Mouse (Mus musculus) kidney, postnatal 0 days (tissue): Measurements from ENCODE around the gene Copg2. TPM values are rescaled to one million over a fixed set of nuclear protein-coding genes. Genes with fewer than 3 reads are reported as not detected.
A peak's percentile ranks its signal among the peaks of the same experiment; 100 is the strongest.

Source experiments
- ATAC-seq: fragments of 200-750 bp; cut with Nextera tagmentation; replicated peaks from 2 replicates; pipeline ENCODE4 v1.8.0; 2017; ENCODE audit warnings: low read depth, moderate number of reproducible peaks, moderate TSS enrichment, moderate library complexity; ENCODE audit not compliant: low FRiP score
- DNase-seq: peaks from one replicate; pipeline ENCODE4 v3.0.0-alpha.2; 2016; ENCODE audit warnings: low spot score
- H3K27ac ChIP-seq: fragments of 300-500 bp; sonication (generic); 2 replicates; pipeline ENCODE4 v1.5.1; 2014; ENCODE audit warnings: mild to moderate bottlenecking
- H3K27me3 ChIP-seq: fragments of 300-500 bp; sonication (generic); 2 replicates; pipeline ENCODE4 v1.6.1; 2014; ENCODE audit warnings: low read length, mixed read lengths; ENCODE audit not compliant: insufficient read depth
- H3K36me3 ChIP-seq: fragments of 300-500 bp; sonication (generic); 2 replicates; pipeline ENCODE4 v1.6.1; 2014; ENCODE audit warnings: low read length, mixed read lengths; ENCODE audit not compliant: insufficient read depth
- H3K4me1 ChIP-seq: fragments of 300-500 bp; sonication (generic); replicated peaks from 2 replicates; pipeline ENCODE4 v1.6.1; 2014; ENCODE audit warnings: antibody characterized with exemption, low read length, mixed read lengths; ENCODE audit not compliant: insufficient read depth
- H3K4me2 ChIP-seq: fragments of 300-500 bp; sonication (generic); 2 replicates; pipeline ENCODE4 v1.6.1; 2014; ENCODE audit warnings: mild to moderate bottlenecking, low read length, moderate library complexity, mixed read lengths
- H3K4me3 ChIP-seq: fragments of 300-500 bp; sonication (generic); replicated peaks from 2 replicates; pipeline ENCODE4 v1.5.1; 2014; ENCODE audit warnings: low read depth, low read length
- H3K9ac ChIP-seq: fragments of 300-500 bp; sonication (generic); 2 replicates; pipeline ENCODE4 v1.6.1; 2014; ENCODE audit warnings: low read depth, low read length
- H3K9me3 ChIP-seq: fragments of 300-500 bp; sonication (generic); replicated peaks from 2 replicates; pipeline ENCODE4 v1.6.1; 2016; ENCODE audit warnings: low read length, inconsistent platforms, mixed read lengths
- CTCF ChIP-seq: IDR thresholded peaks from 2 replicates; pipeline ENCODE4 v1.5.1; 2016; ENCODE audit warnings: antibody characterized with exemption, low read depth, mild to moderate bottlenecking, moderate library complexity
- WGBS: fragments of 180-500 bp; shearing (Covaris S2); extraction: QIAGEN DNeasy Blood & Tissue Kit; methylation state at CpG from one replicate; pipeline ENCODE4 v1.1.7; 2014; 5-methylcytosine and 5-hydroxymethylcytosine counted together
- microRNA counts: library from miRNA; unstranded; fragments of <30 nt; microRNA quantifications from one replicate; lab custom pipeline; 2015
- microRNA-seq: library from miRNA; unstranded; fragments of <30 nt; microRNA quantifications from one replicate; pipeline ENCODE4, GENCODE M21; 2016
- polyA plus RNA-seq: library from polyadenylated mRNA; unstranded; fragments of >200 nt; fragmentation: Nextera tagmentation; extraction: Ambion mirVana; gene quantifications from 2 replicates; pipeline ENCODE4 v1.2.1, GENCODE M21; 2015

Copg2 gene
- polyA plus RNA-seq, 1 experiment from 2014 or later: 19.9 TPM

GRCm38 (mm10) chr6:30709115-30709514, 187.5 kb downstream of the Copg2 start:
- no peak overlapping the region for H3K9ac ChIP-seq
- H3K4me3 ChIP-seq: no peak overlapping the region
- no peak overlapping the region for H3K4me2 ChIP-seq
- H3K27me3 ChIP-seq: no peaks in the 10 kb centered on the region
- no peaks in the 10 kb centered on the region; the same call in 1 of the 2 replicates for H3K4me1 ChIP-seq
- no peaks in the 10 kb centered on the region for H3K36me3 ChIP-seq
- TF ChIP-seq CTCF: no peak
- DNase-seq: no peak
- H3K9me3 ChIP-seq: no peaks in the 10 kb centered on the region
- ATAC-seq: no peak
- WGBS: 42% methylated on average over 6 of the region's 6 CpGs
- H3K27ac ChIP-seq: no peak overlapping the region; the same call in 1 of the 2 replicates

GRCm38 (mm10) chr6:30703977-30704602, 192.5 kb downstream of the Copg2 start:
- 71% methylated on average over 9 of the region's 9 CpGs for WGBS
- no peaks in the 10 kb centered on the region for H3K36me3 ChIP-seq
- DNase-seq: peak; percentile 83

GRCm38 (mm10) chr6:30703476-30703875, 193.1 kb downstream of the Copg2 start:
- H3K4me2 ChIP-seq: no peak overlapping the region
- H3K36me3 ChIP-seq: no peaks in the 10 kb centered on the region
- H3K9me3 ChIP-seq: no peaks in the 10 kb centered on the region
- H3K27ac ChIP-seq: no peak overlapping the region
- 65% methylated on average over 6 of the region's 6 CpGs for WGBS
- H3K4me1 ChIP-seq: 0 out of 2 replicates have a peak, but pooled peaks cover 9% of the 10 kb centered on the region
- no peak for DNase-seq
- no peak overlapping the region for H3K4me3 ChIP-seq
- no peak overlapping the region for H3K9ac ChIP-seq
- H3K27me3 ChIP-seq: no peaks in the 10 kb centered on the region
- ATAC-seq: no peak
- no peak for TF ChIP-seq CTCF

More at GRCm38 (mm10) chr6:30703977-30704602, 192.5 kb downstream of the Copg2 start:
- no peak overlapping the region for H3K9ac ChIP-seq
- ATAC-seq: 0 out of 2 replicates have a peak, but pooled peaks have one; percentile 42
- H3K4me1 ChIP-seq: 0 out of 2 replicates have a peak, but pooled peaks cover 9% of the 10 kb centered on the region
- H3K9me3 ChIP-seq: no peaks in the 10 kb centered on the region
- TF ChIP-seq CTCF: no peak
- no peaks in the 10 kb centered on the region for H3K27me3 ChIP-seq
- no peak overlapping the region for H3K4me2 ChIP-seq
- H3K27ac ChIP-seq: no peak overlapping the region
- H3K4me3 ChIP-seq: no peak overlapping the region

GRCm38 (mm10) chr6:30702881-30703280, 193.7 kb downstream of the Copg2 start:
- 0 out of 2 replicates have a peak, but pooled peaks cover 9% of the 10 kb centered on the region for H3K4me1 ChIP-seq

GRCm38 (mm10) chr6:30700182-30700581, 196.4 kb downstream of the Copg2 start:
- no peak for TF ChIP-seq CTCF
- Histone ChIP-seq H3K4me2 (0 out of 2 replicates have a peak overlapping the region, but pooled peaks have one; percentile 2), H3K27me3 (no peaks in the 10 kb centered on the region), H3K36me3 (no peaks in the 10 kb centered on the region), H3K9ac (no peak overlapping the region), H3K4me3 (no peak overlapping the region), H3K4me1 (0 out of 2 replicates have a peak, but pooled peaks cover 9% of the 10 kb centered on the region), H3K27ac (peak overlapping the region; percentile 77), H3K9me3 (no peaks in the 10 kb centered on the region)
- DNase-seq (peak; percentile 76), ATAC-seq (peak; percentile 52; the same call in 1 of the 2 replicates)
- WGBS: 22% methylated on average over 6 of the region's 6 CpGs

More at GRCm38 (mm10) chr6:30702881-30703280, 193.7 kb downstream of the Copg2 start:
- no peak overlapping the region for H3K27ac ChIP-seq
- H3K4me3 ChIP-seq: no peak overlapping the region
- TF ChIP-seq CTCF: no peak
- no peaks in the 10 kb centered on the region for H3K9me3 ChIP-seq
- no peak overlapping the region for H3K4me2 ChIP-seq
- WGBS: 48% methylated on average over 6 of the region's 6 CpGs
- no peaks in the 10 kb centered on the region for H3K36me3 ChIP-seq
- H3K27me3 ChIP-seq: no peaks in the 10 kb centered on the region
- no peak for ATAC-seq
- DNase-seq: no peak
- H3K9ac ChIP-seq: no peak overlapping the region

- no peaks in the 10 kb centered on the region for H3K36me3 ChIP-seq
- peaks cover 12% of the 10 kb centered on the region; the same call in 1 of the 2 replicates for H3K4me1 ChIP-seq
- H3K9me3 ChIP-seq: no peaks in the 10 kb centered on the region
- WGBS: 81% methylated on average over 4 of the region's 4 CpGs
- H3K9ac ChIP-seq: no peak overlapping the region
- 0 out of 2 replicates have a peak overlapping the region, but pooled peaks have one; percentile 36 for H3K27ac ChIP-seq
- no peak for TF ChIP-seq CTCF
- ATAC-seq (no peak), DNase-seq (no peak)
- no peaks in the 10 kb centered on the region for H3K27me3 ChIP-seq
- H3K4me2 ChIP-seq: no peak overlapping the region
- no peak overlapping the region for H3K4me3 ChIP-seq
Observed at GRCm38 (mm10) chr6:30698036-30698435, 198.6 kb downstream of the Copg2 start.

MicroRNA genes within 50 kb of the gene (microRNA counts, 519-probe panel; counts per million panel counts)
- microRNA mmu-miR-335-3p (lab: Ali Mortazavi, UCI): 5,534 counts per million, percentile 87 among the panel's probes with 10 or more counts
- 7,511 counts per million, percentile 96 among the panel's probes with 10 or more counts for microRNA mmu-miR-335-5p (lab: Ali Mortazavi, UCI)

Small RNAs within 50 kb of the gene (microRNA-seq; reads per million reads assigned to microRNA genes)
- 65,787 reads per million, percentile 99 among the genes with 10 or more reads in this experiment for gene Mir335

Other genes starting within 250 kb of the Copg2 start
- 11.9 and 12.1 TPM in 2 replicates for gene Cep41, start 203.0 kb downstream of the Copg2 start, polyA plus RNA-seq
- 1,049 and 1,099 TPM in 2 replicates for gene Mest, start 173.2 kb downstream of the Copg2 start, polyA plus RNA-seq
- 0.66 and 0.79 TPM in 2 replicates for gene Tsga13, start 18.8 kb upstream of the Copg2 start, polyA plus RNA-seq
- 2.4 and 3.0 TPM in 2 replicates for gene Klf14, start 62.3 kb upstream of the Copg2 start, polyA plus RNA-seq